Mouse (Mus musculus) adrenal gland, postnatal 10 days (tissue): Measurements from ENCODE around the gene Shc1. TPM values are rescaled to one million over a fixed set of nuclear protein-coding genes. Genes with fewer than 3 reads are reported as not detected.

Source experiments
- DNase-seq: peaks from one replicate; pipeline ENCODE4 v3.0.0; 2021; ENCODE audit warnings: mixed read lengths
- total RNA-seq, 2 experiments: library from RNA; stranded (reverse); gene quantifications; 2 replicates each; pipeline ENCODE4 v1.2.3; 2021

Shc1 gene
- total RNA-seq, 2 experiments from 2014 or later: 94.4 to 108 TPM

GRCm38 (mm10) chr3:89448720-89449537, 30.7 kb downstream of the Shc1 start:
- DNase-seq: peak; percentile 83

DNA sequence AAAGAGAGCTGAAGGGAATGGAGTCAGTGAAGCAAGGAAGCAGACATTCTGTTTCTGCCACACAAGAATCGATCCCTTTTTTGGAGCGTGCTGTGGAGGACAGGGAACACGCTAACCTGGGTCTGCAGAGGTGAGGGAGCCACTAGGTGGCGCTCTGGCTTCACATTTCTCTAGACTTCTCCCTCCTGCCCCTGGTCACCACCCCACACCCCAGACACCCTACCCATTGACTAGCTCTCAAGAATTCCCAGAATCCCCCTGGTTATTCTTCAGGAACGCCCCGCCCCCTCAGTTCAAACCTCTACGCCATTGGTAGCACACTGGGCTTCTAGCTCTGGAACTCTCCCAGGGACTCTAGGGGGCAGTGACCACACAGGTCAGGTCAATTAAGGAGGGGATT, 31.3 kb downstream of the Shc1 start:
- peak; percentile 81 for DNase-seq

GRCm38 (mm10) chr3:89451916-89452315, 33.7 kb downstream of the Shc1 start:
- DNase-seq: no peak

DNA sequence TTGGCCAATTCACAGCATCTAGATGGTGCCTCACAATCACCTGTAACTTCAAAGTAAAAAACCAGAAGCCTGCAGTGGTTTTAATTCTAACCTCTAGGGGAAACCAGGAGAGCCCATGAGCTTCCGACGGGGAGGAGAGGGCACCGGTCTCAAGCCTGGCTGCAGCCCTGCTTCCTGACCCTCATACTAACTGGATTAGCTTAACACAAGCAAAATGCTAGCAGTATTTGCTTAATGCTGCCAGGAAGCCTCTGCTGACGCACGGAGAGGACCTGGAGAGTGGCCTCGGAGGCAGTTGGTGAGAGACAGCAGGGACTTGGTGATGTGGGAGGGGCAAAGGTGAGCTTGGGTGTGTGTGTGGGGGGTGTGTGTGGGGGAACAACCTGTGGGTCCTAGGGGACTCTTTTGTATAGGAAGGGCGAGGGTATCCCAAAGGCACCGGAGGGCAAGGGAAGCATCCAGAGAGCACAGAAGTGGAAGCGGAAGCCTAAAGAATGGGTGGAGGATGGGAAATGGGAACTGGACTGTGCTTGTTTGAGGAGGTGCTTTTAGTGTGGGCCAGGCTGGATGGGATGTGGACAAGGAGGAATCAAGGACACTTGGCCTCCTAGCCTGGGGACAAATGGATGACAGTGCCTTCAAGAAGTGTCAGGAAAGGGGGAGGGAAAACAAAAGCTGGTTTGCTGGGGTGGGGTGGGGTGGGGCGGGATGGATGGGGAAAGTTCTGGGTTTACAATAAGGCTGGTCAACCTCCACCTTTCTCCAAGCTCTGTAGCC, 36.3 kb downstream of the Shc1 start, which contains the start of gene Pmvk:
Pmvk (plus strand) TSS at position 141 of the 777 bp plus-strand sequence.
- no peak for DNase-seq

GRCm38 (mm10) chr3:89455786-89456285, 37.6 kb downstream of the Shc1 start:
- no peak for DNase-seq

- DNase-seq: peak; percentile 83
These were observed 38.8 kb downstream of the Shc1 start for GRCm38 (mm10) chr3:89456726-89457665.

DNA sequence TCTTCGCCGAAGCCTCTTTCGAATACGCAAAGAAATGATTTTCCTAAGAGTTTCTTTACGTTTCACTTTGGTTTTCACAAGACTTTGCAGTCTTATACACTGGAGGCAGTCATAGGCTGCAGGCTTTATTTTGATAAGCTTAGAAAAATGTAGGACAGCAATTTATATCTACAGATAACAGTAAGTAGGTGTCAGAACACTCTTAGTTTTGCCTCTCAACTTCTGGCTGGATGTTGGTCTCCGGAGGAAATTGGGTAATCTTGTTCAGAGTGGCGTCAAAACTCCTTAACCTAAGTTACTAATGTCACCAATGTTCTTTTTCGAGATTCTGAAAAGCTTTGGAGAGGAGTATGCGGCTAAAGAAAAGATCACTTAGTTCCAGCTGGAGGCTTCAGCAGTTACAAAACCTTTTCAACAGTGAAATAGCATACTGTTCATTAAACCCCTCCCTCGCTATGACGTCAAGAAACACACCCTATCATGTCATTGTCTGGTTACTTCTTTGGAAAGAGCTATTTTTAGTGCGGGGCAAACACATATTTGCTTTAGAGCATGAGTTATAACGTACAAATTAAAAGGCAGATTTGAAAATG, 40.2 kb downstream of the Shc1 start:
- DNase-seq: no peak

- DNase-seq: peak; percentile 96
These were observed 40.9 kb downstream of the Shc1 start for GRCm38 (mm10) chr3:89458965-89459807.

DNA sequence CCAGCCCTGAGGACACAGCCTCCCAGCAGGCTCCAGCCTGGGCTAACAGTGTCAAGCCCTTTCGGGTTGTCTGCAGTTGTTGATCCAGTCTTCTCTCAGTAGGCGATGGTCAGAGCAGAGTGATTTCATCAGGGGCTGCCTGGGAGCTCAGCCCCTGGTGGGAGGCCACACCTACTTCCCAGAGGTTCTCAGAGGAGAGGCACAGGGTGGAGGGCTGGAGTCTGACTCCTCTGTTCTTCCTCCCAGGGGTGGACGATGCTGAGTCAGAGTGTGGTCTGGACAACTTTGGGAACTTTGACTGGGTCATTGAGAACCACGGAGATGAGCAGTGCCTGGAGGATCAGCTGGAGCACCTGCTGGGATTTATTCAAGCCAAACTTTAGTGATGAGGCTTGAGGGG, 50.0 kb downstream of the Shc1 start:
- no peak for DNase-seq

DNA sequence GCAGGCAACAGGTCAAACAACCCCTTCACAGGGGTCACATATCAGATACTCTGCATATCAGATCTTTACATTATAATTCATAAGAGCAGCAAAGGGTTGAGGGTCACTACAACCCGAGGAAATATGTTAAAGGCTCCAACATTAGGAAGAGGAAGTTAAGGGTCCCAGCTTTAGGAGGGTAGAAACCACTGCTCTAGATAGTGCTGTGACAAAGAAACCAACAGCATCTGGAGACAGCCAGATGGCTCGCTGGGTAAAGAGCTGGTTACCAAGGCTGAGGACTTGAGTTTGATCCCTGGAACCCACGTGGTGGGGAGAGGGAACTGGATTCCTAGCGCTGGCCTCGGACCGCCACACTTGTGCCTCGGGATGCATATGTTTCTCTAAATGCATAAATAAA, 54.0 kb downstream of the Shc1 start:
- DNase-seq: no peak

DNA sequence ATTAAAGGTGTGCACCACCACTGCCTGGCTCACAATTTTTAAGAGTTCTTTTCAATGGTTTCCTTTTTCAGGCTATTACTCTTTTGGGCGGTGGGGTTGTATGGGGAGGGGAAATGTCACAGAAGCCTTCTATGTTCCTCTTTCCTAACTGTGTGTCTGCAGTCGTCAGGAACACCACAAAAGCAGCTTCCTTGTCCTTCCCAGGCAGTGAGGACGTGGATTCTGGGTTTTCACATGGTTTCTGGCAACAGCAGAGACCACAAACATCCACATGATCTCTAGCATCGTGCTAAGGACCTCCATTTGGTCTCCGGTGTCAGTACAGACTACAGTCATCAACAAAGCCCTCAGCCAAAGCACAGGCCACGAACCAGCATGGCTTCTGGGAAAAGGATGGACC, 55.6 kb downstream of the Shc1 start:
- no peak for DNase-seq

- DNase-seq: no peak
These were observed 60.8 kb downstream of the Shc1 start for GRCm38 (mm10) chr3:89479055-89479454.

Other genes starting within 250 kb of the Shc1 start
- 10 to 100 TPM; 67.9 to 72.7 TPM for gene Scamp3, start 241.0 kb upstream of the Shc1 start, total RNA-seq
- gene Fam189b, start 235.3 kb upstream of the Shc1 start, total RNA-seq: 10 to 100 TPM; 16.2 to 24.8 TPM
- gene Gba, start 215.5 kb upstream of the Shc1 start, total RNA-seq: 10 to 100 TPM; 47.8 to 48.1 TPM
- gene Thbs3, start 203.3 kb upstream of the Shc1 start, total RNA-seq: 10 to 100 TPM; 21.8 to 22.6 TPM
- gene Mtx1, start 191.4 kb upstream of the Shc1 start, total RNA-seq: 100 to 1,000 TPM; 176 to 198 TPM
- gene Muc1, start 189.4 kb upstream of the Shc1 start, total RNA-seq: under 1 TPM; 0.51 to 0.55 TPM
- 100 to 1,000 TPM; 109 to 116 TPM for gene Krtcap2, start 172.5 kb upstream of the Shc1 start, total RNA-seq
- 1 to 10 TPM; 2.0 to 4.2 TPM for gene Trim46, start 172.1 kb upstream of the Shc1 start, total RNA-seq
- gene Dpm3, start 159.1 kb upstream of the Shc1 start, total RNA-seq: 100 to 1,000 TPM; 115 to 122 TPM
- 10 to 100 TPM; 46.7 to 53.1 TPM for gene Slc50a1, start 147.9 kb upstream of the Shc1 start, total RNA-seq
- gene Efna1, start 137.3 kb upstream of the Shc1 start, total RNA-seq: 10 to 100 TPM; 25.0 to 34.3 TPM
- gene Efna3, start 95.5 kb upstream of the Shc1 start, total RNA-seq: under 1 TPM; 0.51 to 0.73 TPM
- 1 to 10 TPM; 1.7 to 2.2 TPM for gene Efna4, start 80.4 kb upstream of the Shc1 start, total RNA-seq
- gene Adam15, start 68.4 kb upstream of the Shc1 start, total RNA-seq: 10 to 100 TPM; 62.8 to 68.9 TPM
- gene Dcst2, start 56.5 kb upstream of the Shc1 start, total RNA-seq: under 1 TPM; 0.48 to 0.82 TPM
- gene Dcst1, start 53.2 kb upstream of the Shc1 start, total RNA-seq: under 1 TPM in 1 of 2 experiments, not detected in 1; 0.45 TPM
- 10 to 100 TPM; 62.3 to 62.4 TPM for gene Zbtb7b, start 23.7 kb upstream of the Shc1 start, total RNA-seq
- under 1 TPM in 1 of 2 experiments, not detected in 1; 0.24 TPM for gene Lenep, start 15.7 kb upstream of the Shc1 start, total RNA-seq
- gene Flad1, start 6.6 kb upstream of the Shc1 start, total RNA-seq: 10 to 100 TPM; 49.4 to 54.6 TPM
- 10 to 100 TPM; 39.8 to 43.2 TPM for gene Cks1b, start 60 bp upstream of the Shc1 start, total RNA-seq
- 10 to 100 TPM; 34.2 to 36.9 TPM for gene Pygo2, start 11.8 kb downstream of the Shc1 start, total RNA-seq
- 10 to 100 TPM; 46.0 to 62.1 TPM for gene Pbxip1, start 18.3 kb downstream of the Shc1 start, total RNA-seq
- 10 to 100 TPM; 15.3 to 17.1 TPM for gene Pmvk, start 36.1 kb downstream of the Shc1 start, total RNA-seq
- gene Kcnn3, start 101.7 kb downstream of the Shc1 start, total RNA-seq: 1 to 10 TPM; 4.3 to 6.3 TPM